Mouse (Mus musculus) liver, embryonic 14 days (tissue): ENCODE data around the gene Rprml. TPM values are rescaled to one million over a fixed set of nuclear protein-coding genes. Genes with fewer than 3 reads are reported as not detected.

Source experiments
- polyA plus RNA-seq: library from polyadenylated mRNA; depleted of rRNA; stranded (reverse); fragments of >200 nt; gene quantifications from 2 replicates; pipeline ENCODE4 v1.2.3, GENCODE M21; 2012; rRNA removed

Gene Rprml
- polyA plus RNA-seq, result 0.03 TPM in 1 of 2 replicates, not detected in the other

DNA sequence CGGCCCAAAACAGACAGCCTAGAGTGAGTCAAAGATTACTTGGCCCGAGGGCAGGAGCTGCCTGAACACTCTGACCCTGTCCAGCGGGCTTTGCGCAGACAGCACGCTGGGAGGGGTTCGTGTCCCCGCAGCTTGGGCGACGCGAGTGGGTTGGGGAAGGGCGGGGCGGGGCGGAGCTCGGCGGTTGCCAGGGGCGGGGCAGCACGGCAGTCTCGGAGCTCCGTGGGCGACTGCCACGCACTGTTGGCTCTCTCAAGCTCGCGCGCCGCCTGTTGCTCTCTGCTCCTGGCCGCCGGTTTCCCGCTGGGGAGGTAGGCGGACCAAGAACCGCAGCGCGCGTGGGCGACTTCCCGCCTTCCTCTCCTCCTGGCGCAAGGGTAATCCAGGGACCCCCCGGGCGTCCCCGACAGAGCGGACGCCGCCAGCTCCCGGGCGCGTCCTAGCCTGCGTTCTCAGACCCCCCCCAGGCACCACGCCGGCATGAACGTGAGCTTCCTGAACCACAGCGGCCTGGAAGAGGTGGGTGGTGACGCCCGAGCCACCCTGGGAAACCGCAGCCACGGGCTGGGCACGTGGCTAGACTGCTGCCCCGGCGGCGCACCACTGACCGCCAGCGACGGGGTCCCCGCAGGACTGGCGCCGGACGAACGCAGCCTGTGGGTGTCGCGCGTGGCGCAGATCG is at the start of gene Rprml:
Gene Rprml, plus strand, starts transcription at position 270 of the 682 bp plus-strand sequence.

GRCm38 (mm10) chr11:103621040-103621439 is 28.3 kb upstream of the Rprml start, which contains the start of gene Gm884:
TSS of gene Gm884 (minus strand) at chr11:103621140.

GRCm38 (mm10) chr11:103638790-103639189 is 10.6 kb upstream of the Rprml start, which contains the start of gene Lyzl6:
TSS of gene Lyzl6 (minus strand) at chr11:103638890.

GRCm38 (mm10) chr11:103697565-103698176 is 48.3 kb downstream of the Rprml start, which contains the start of gene Gosr2:
TSS of gene Gosr2 (minus strand) at chr11:103697898.

Other genes starting within 250 kb of the Rprml start
- gene Plekhm1, start 236.9 kb upstream of the Rprml start, polyA plus RNA-seq, result 3.0 and 3.8 TPM in 2 replicates
- gene Lrrc37a, start 145.0 kb upstream of the Rprml start, polyA plus RNA-seq, result not detected in 2 replicates
- not detected in 2 replicates for gene Gm884, start 28.4 kb upstream of the Rprml start, polyA plus RNA-seq
- not detected in 2 replicates for gene Lyzl6, start 10.7 kb upstream of the Rprml start, polyA plus RNA-seq
- gene Gosr2, start 48.3 kb downstream of the Rprml start, polyA plus RNA-seq, result 25.9 and 29.9 TPM in 2 replicates
- gene Wnt9b, start 100.3 kb downstream of the Rprml start, polyA plus RNA-seq, result 0.01 TPM in 2 replicates
- 0.01 TPM in 2 replicates for gene Wnt3, start 124.6 kb downstream of the Rprml start, polyA plus RNA-seq